Mouse (Mus musculus): ENCODE data around the gene Elf2. TPM values are rescaled to one million over a fixed set of nuclear protein-coding genes. Genes with fewer than 3 reads are reported as not detected.
A peak's percentile ranks its signal among the peaks of the same experiment; 100 is the strongest.

Elf2 gene
- polyA plus RNA-seq, 1 experiment from 2014 or later, result 53.5 TPM

DNA sequence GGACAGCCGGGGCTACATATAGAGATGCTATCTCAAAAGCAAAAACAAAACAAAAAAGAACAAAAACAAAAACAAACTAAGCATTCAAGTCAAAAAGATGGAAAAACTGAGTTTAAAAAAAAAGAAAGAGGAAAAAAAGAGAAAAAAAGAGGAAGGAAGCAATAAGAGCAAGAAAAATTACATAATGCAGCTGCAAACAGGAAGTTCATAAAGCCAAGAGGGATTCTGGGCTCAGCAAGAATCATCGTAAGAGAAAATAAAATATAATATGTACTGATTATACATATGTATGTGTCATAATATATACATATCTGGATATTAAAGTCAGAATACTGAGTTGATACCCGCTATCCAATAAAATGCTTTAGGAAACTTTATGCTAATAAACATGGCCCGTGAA is 58.7 kb downstream of the Elf2 start:
- H3K4me1 ChIP-seq (ENCODE audit: control insufficient read depth, insufficient read depth, low read length), result peaks cover 4% of the 10 kb centered on the region
- no peak overlapping the region for H3K4me3 ChIP-seq (ENCODE audit: low read length)
- 94% methylated on average over 4 of the region's 4 CpGs for WGBS

GRCm38 (mm10) chr3:51278433-51278832 is 62.0 kb downstream of the Elf2 start:
- 58% methylated on average over 4 of the region's 4 CpGs for WGBS

More for the DNA sequence above, 58.7 kb downstream of the Elf2 start:
- Histone ChIP-seq H3K36me3 (ENCODE audit: control insufficient read depth, insufficient read depth, low read length) (no peaks in the 10 kb centered on the region), H3K4me2 (ENCODE audit: low read depth, low read length) (no peak overlapping the region), H3K27me3 (replicated peaks; ENCODE audit: control insufficient read depth, insufficient read depth, low read length) (no peaks in the 10 kb centered on the region), H3K9ac (ENCODE audit: low read depth, low read length) (no peak overlapping the region), H3K9me3 (ENCODE audit: control insufficient read depth, low read length) (no peaks in the 10 kb centered on the region), H3K27ac (ENCODE audit: low read length) (no peak overlapping the region)
- no peak for ATAC-seq

GRCm38 (mm10) chr3:51277201-51278150 is 63.0 kb downstream of the Elf2 start:
- H3K27ac ChIP-seq (ENCODE audit: low read length), result peak overlapping the region; percentile 100
- H3K36me3 ChIP-seq (ENCODE audit: control insufficient read depth, insufficient read depth, low read length), result no peaks in the 10 kb centered on the region
- no peaks in the 10 kb centered on the region for H3K9me3 ChIP-seq (ENCODE audit: control insufficient read depth, low read length)
- H3K4me2 ChIP-seq (ENCODE audit: low read depth, low read length), result peak overlapping the region; percentile 65
- ATAC-seq, result peak; percentile 73
- H3K4me3 ChIP-seq (ENCODE audit: low read length), result peak overlapping the region; percentile 99
- no peaks in the 10 kb centered on the region for H3K27me3 ChIP-seq (replicated peaks; ENCODE audit: control insufficient read depth, insufficient read depth, low read length)
- peak overlapping the region; percentile 98 for H3K9ac ChIP-seq (ENCODE audit: low read depth, low read length)
- WGBS, result under 1% methylated on average over 71 of the region's 75 CpGs
- H3K4me1 ChIP-seq (ENCODE audit: control insufficient read depth, insufficient read depth, low read length), result peaks cover 11% of the 10 kb centered on the region

More at GRCm38 (mm10) chr3:51278433-51278832, 62.0 kb downstream of the Elf2 start:
- H3K9me3 ChIP-seq (ENCODE audit: control insufficient read depth, low read length), result no peaks in the 10 kb centered on the region
- peaks cover 11% of the 10 kb centered on the region for H3K4me1 ChIP-seq (ENCODE audit: control insufficient read depth, insufficient read depth, low read length)
- no peak overlapping the region for H3K27ac ChIP-seq (ENCODE audit: low read length)
- H3K27me3 ChIP-seq (replicated peaks; ENCODE audit: control insufficient read depth, insufficient read depth, low read length), result no peaks in the 10 kb centered on the region
- no peak overlapping the region for H3K9ac ChIP-seq (ENCODE audit: low read depth, low read length)
- ATAC-seq, result no peak
- 0 out of 2 replicates have a peak overlapping the region, but pooled peaks have one; percentile 4 for H3K4me2 ChIP-seq (ENCODE audit: low read depth, low read length)
- no peak overlapping the region for H3K4me3 ChIP-seq (ENCODE audit: low read length)
- no peaks in the 10 kb centered on the region for H3K36me3 ChIP-seq (ENCODE audit: control insufficient read depth, insufficient read depth, low read length)

DNA sequence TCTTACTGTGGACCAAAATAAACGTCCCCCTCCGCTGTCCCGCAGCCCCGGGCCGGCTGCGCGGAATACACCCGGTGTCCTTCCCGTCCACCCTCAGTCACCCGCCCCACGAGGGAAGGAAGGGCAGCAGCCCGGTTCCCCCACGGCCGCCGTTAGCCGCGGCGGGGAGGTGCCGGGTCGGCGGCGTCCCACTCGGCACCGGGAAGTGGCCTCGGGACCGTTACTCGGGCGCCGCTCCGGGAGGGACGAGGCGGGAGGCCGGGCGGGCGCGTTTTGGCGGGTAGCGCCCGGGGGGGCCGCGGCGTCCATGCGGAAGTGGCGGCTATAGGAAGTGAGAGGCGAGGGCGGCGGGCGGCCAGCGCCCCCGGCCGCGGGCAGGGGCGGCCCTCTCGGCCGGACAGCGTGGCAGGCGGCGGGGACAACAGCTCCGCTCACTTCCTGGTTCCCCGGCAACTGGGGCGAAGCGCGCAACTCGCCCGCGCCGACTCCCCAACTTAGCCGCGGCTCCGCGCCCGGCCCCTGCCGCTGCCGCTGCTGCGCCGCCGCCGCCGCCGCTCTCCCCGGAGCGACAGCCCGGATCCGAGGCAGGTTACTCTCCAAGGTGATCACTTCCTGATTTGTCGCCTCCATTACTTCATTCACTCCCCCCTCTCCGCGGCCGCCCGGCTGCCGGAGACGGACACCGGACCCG is 63.9 kb downstream of the Elf2 start:
- Histone ChIP-seq H3K4me1 (ENCODE audit: control insufficient read depth, insufficient read depth, low read length) (peaks cover 11% of the 10 kb centered on the region), H3K9ac (ENCODE audit: low read depth, low read length) (peak overlapping the region; percentile 98), H3K36me3 (ENCODE audit: control insufficient read depth, insufficient read depth, low read length) (no peaks in the 10 kb centered on the region), H3K4me2 (ENCODE audit: low read depth, low read length) (peak overlapping the region; percentile 65), H3K27me3 (replicated peaks; ENCODE audit: control insufficient read depth, insufficient read depth, low read length) (no peaks in the 10 kb centered on the region), H3K4me3 (ENCODE audit: low read length) (peak overlapping the region; percentile 99), H3K27ac (ENCODE audit: low read length) (peak overlapping the region; percentile 100), H3K9me3 (ENCODE audit: control insufficient read depth, low read length) (no peaks in the 10 kb centered on the region)
- under 1% methylated on average over 79 of the region's 93 CpGs for WGBS
- peak; percentile 59 for ATAC-seq

- H3K9me3 ChIP-seq (ENCODE audit: control insufficient read depth, low read length), result no peaks in the 10 kb centered on the region
- peak overlapping the region; percentile 73 for H3K4me2 ChIP-seq (ENCODE audit: low read depth, low read length)
- H3K4me1 ChIP-seq (ENCODE audit: control insufficient read depth, insufficient read depth, low read length), result peaks cover 11% of the 10 kb centered on the region
- H3K27ac ChIP-seq (ENCODE audit: low read length), result peak overlapping the region; percentile 100
- peak; percentile 97 for ATAC-seq
- WGBS, result under 1% methylated on average over 31 of the region's 33 CpGs
- H3K4me3 ChIP-seq (ENCODE audit: low read length), result peak overlapping the region; percentile 99
- H3K9ac ChIP-seq (ENCODE audit: low read depth, low read length), result peak overlapping the region; percentile 98
- no peaks in the 10 kb centered on the region for H3K36me3 ChIP-seq (ENCODE audit: control insufficient read depth, insufficient read depth, low read length)
- H3K27me3 ChIP-seq (replicated peaks; ENCODE audit: control insufficient read depth, insufficient read depth, low read length), result no peaks in the 10 kb centered on the region
Measured at GRCm38 (mm10) chr3:51275956-51276398, 64.5 kb downstream of the Elf2 start.

DNA sequence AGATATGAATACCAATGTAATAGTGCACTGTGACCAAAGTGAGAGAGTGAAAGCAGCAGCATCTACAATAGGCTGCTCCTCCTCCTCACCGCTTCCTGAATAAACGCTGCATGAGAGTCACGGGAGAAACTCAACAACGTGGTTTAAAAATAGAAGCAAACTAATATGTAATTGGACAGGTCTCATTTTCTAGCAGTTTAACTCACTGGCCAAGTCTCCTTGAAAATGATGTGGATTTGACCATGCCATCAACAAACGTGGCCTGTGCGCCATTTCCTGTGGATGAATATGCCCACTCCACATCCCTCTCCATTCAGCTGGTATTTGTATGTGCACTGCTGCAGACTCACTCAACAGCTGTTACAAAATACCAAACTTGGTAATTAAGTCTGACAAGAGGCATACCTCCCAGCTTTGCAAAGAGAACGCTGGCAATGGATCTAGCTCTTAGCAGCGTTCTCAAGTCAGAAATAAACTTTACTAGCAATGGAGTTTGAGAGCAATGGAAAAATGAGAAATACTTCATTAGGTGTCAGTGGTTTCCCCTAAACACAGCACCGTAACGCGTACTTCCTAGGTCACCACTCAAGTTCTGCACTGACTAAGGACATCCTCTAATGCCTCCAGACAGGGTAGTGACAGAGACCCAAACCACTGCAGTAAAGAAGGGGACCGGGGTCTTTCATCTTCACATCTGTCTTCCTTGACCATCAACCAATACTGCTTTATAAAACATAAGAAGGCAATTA is 70.2 kb downstream of the Elf2 start:
- no peaks in the 10 kb centered on the region for H3K9me3 ChIP-seq (ENCODE audit: control insufficient read depth, low read length)
- H3K4me2 ChIP-seq (ENCODE audit: low read depth, low read length), result peak overlapping the region; percentile 16; the same call in 1 of the 2 replicates
- 60% methylated on average over 12 of the region's 12 CpGs for WGBS
- no peak overlapping the region for H3K4me3 ChIP-seq (ENCODE audit: low read length)
- no peak overlapping the region for H3K9ac ChIP-seq (ENCODE audit: low read depth, low read length)
- H3K4me1 ChIP-seq (ENCODE audit: control insufficient read depth, insufficient read depth, low read length), result peaks cover 12% of the 10 kb centered on the region
- no peak for ATAC-seq
- H3K36me3 ChIP-seq (ENCODE audit: control insufficient read depth, insufficient read depth, low read length), result no peaks in the 10 kb centered on the region
- peak overlapping the region; percentile 61 for H3K27ac ChIP-seq (ENCODE audit: low read length)
- H3K27me3 ChIP-seq (replicated peaks; ENCODE audit: control insufficient read depth, insufficient read depth, low read length), result no peaks in the 10 kb centered on the region

GRCm38 (mm10) chr3:51268434-51268833 is 72.0 kb downstream of the Elf2 start:
- Histone ChIP-seq H3K9ac (ENCODE audit: low read depth, low read length) (no peak overlapping the region), H3K36me3 (ENCODE audit: control insufficient read depth, insufficient read depth, low read length) (peaks cover 7% of the 10 kb centered on the region; the same call in 1 of the 2 replicates), H3K4me2 (ENCODE audit: low read depth, low read length) (no peak overlapping the region), H3K9me3 (ENCODE audit: control insufficient read depth, low read length) (no peaks in the 10 kb centered on the region), H3K27ac (ENCODE audit: low read length) (peak overlapping the region; percentile 52), H3K27me3 (replicated peaks; ENCODE audit: control insufficient read depth, insufficient read depth, low read length) (no peaks in the 10 kb centered on the region), H3K4me1 (ENCODE audit: control insufficient read depth, insufficient read depth, low read length) (peaks cover 7% of the 10 kb centered on the region; the same call in 1 of the 2 replicates), H3K4me3 (ENCODE audit: low read length) (no peak overlapping the region)
- no peak for ATAC-seq
- WGBS, result 70% methylated on average over 12 of the region's 12 CpGs

DNA sequence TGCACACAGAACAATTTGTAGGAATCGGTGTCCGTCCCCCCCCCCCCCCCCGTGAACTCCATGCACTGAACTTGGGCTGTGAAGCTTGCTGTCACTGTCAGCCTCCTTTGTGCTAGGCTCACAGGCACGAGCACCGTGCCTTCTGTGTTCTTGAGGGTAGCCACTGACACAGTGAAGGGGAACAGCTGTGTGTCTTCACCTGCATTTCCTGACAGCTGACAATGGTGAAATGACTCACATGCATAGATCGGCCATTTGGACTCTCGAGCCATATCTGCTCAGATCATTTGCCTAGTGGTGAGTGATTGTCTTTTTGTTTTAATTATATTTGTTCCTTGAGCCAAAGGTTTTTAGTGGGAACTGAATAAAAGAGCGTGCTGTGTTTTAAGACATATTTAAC is 77.5 kb downstream of the Elf2 start:
- ATAC-seq, result no peak
- peaks cover 18% of the 10 kb centered on the region for H3K36me3 ChIP-seq (ENCODE audit: control insufficient read depth, insufficient read depth, low read length)
- WGBS, result 78% methylated on average over 8 of the region's 8 CpGs
- H3K27me3 ChIP-seq (replicated peaks; ENCODE audit: control insufficient read depth, insufficient read depth, low read length), result no peaks in the 10 kb centered on the region
- no peak overlapping the region for H3K27ac ChIP-seq (ENCODE audit: low read length)
- no peaks in the 10 kb centered on the region for H3K4me1 ChIP-seq (ENCODE audit: control insufficient read depth, insufficient read depth, low read length)
- no peak overlapping the region for H3K4me2 ChIP-seq (ENCODE audit: low read depth, low read length)
- H3K4me3 ChIP-seq (ENCODE audit: low read length), result no peak overlapping the region
- H3K9me3 ChIP-seq (ENCODE audit: control insufficient read depth, low read length), result no peaks in the 10 kb centered on the region
- no peak overlapping the region for H3K9ac ChIP-seq (ENCODE audit: low read depth, low read length)

- no peaks in the 10 kb centered on the region for H3K9me3 ChIP-seq (ENCODE audit: control insufficient read depth, low read length)
- peaks cover 27% of the 10 kb centered on the region for H3K36me3 ChIP-seq (ENCODE audit: control insufficient read depth, insufficient read depth, low read length)
- 89% methylated on average over 5 of the region's 5 CpGs for WGBS
- H3K4me2 ChIP-seq (ENCODE audit: low read depth, low read length), result no peak overlapping the region
- no peaks in the 10 kb centered on the region for H3K27me3 ChIP-seq (replicated peaks; ENCODE audit: control insufficient read depth, insufficient read depth, low read length)
- H3K4me3 ChIP-seq (ENCODE audit: low read length), result no peak overlapping the region
- no peak for ATAC-seq
- H3K9ac ChIP-seq (ENCODE audit: low read depth, low read length), result no peak overlapping the region
- H3K27ac ChIP-seq (ENCODE audit: low read length), result no peak overlapping the region
- no peaks in the 10 kb centered on the region for H3K4me1 ChIP-seq (ENCODE audit: control insufficient read depth, insufficient read depth, low read length)
Measured at GRCm38 (mm10) chr3:51258070-51258469, 82.4 kb downstream of the Elf2 start.

Measured in intestine, embryonic 16.5 days (tissue).